Mouse (Mus musculus): Measurements from ENCODE around the gene Tgfbr3l. TPM values are rescaled to one million over a fixed set of nuclear protein-coding genes. Genes with fewer than 3 reads are reported as not detected.

Tgfbr3l gene
- 40.7 TPM for total RNA-seq (2023)

GRCm38 (mm10) chr8:4247951-4248540 lies at the start of gene Tgfbr3l:
Gene Tgfbr3l (plus strand): TSS chr8:4248214.

GRCm38 (mm10) chr8:4216791-4217621 lies 31.0 kb upstream of the Tgfbr3l start, which contains the start of gene Prr36:
Gene Prr36 (minus strand): TSS chr8:4217459.

GRCm38 (mm10) chr8:4226739-4227347 lies 21.2 kb upstream of the Tgfbr3l start, which contains the start of gene Lrrc8e:
Gene Lrrc8e (plus strand): TSS chr8:4226827.

GRCm38 (mm10) chr8:4238434-4239192 lies 9.4 kb upstream of the Tgfbr3l start, which contains the start of the genes Map2k7 and Gm49320:
Gene Map2k7 (plus strand): TSS chr8:4238740.
Gene Gm49320 (plus strand): TSS chr8:4238865.

GRCm38 (mm10) chr8:4252934-4253841 lies 5.2 kb downstream of the Tgfbr3l start, which contains the start of gene Snapc2:
Gene Snapc2 (plus strand): TSS chr8:4253080.

GRCm38 (mm10) chr8:4259125-4259804 lies 11.3 kb downstream of the Tgfbr3l start, which contains the start of gene Ctxn1:
Gene Ctxn1 (minus strand): TSS chr8:4259274.

GRCm38 (mm10) chr8:4275275-4276110 lies 27.5 kb downstream of the Tgfbr3l start, which contains the start of gene Timm44:
Gene Timm44 (minus strand): TSS chr8:4275913.

Other genes starting within 250 kb of the Tgfbr3l start
- not detected for gene Cd209f, start 142.4 kb upstream of the Tgfbr3l start, total RNA-seq (2023)
- gene Cd209g, start 114.1 kb upstream of the Tgfbr3l start, total RNA-seq (2023): not detected
- 16.6 TPM for gene Evi5l, start 81.6 kb upstream of the Tgfbr3l start, total RNA-seq (2023)
- 0.21 TPM for gene Prr36, start 30.8 kb upstream of the Tgfbr3l start, total RNA-seq (2023)
- gene Lrrc8e, start 21.4 kb upstream of the Tgfbr3l start, total RNA-seq (2023): not detected
- gene Map2k7, start 9.5 kb upstream of the Tgfbr3l start, total RNA-seq (2023): 149 TPM
- not detected for gene Gm49320, start 9.3 kb upstream of the Tgfbr3l start, total RNA-seq (2023)
- gene Snapc2, start 4.9 kb downstream of the Tgfbr3l start, total RNA-seq (2023): 14.4 TPM
- gene Ctxn1, start 11.1 kb downstream of the Tgfbr3l start, total RNA-seq (2023): 1.3 TPM
- gene Timm44, start 27.7 kb downstream of the Tgfbr3l start, total RNA-seq (2023): 77.2 TPM
- 20.4 TPM for gene Ccl25, start 77.0 kb downstream of the Tgfbr3l start, total RNA-seq (2023)
- 88.4 TPM for gene Elavl1, start 77.2 kb downstream of the Tgfbr3l start, total RNA-seq (2023)
- gene Cers4, start 244.8 kb downstream of the Tgfbr3l start, total RNA-seq (2023): 41.4 TPM